Mouse (Mus musculus): ENCODE measurements around the gene Dnajb14.
"Not testable (repeated sequence)": the region's sequence is repeated elsewhere in the genome, so short reads cannot be mapped to it uniquely, and the experiment has no call there.

Dnajb14 gene

DNA sequence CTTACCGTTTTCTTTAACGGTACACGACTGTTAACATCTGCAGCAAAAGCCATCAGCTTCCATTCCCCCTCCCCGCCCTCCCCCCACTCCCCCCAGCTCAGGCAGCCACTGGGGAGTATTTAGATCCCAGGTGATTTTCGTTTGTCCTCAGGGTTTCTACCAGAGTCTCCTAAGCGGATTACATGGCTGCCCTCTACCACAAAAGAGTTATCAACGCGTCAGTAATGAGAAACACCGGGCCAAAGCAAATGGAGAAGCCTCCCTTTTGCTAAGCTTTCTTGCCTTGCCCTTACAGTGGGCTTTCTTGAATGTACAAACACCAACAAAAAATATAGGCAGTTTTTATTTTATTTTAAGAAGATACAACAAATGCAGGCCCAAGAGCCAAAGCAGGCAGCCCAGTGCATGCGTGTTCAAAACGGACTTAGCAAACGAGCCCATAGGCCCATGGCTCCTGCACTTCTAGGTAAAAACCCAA is 50.3 kb downstream of the Dnajb14 start:
- CTCF ChIA-PET = no interaction called here

DNA sequence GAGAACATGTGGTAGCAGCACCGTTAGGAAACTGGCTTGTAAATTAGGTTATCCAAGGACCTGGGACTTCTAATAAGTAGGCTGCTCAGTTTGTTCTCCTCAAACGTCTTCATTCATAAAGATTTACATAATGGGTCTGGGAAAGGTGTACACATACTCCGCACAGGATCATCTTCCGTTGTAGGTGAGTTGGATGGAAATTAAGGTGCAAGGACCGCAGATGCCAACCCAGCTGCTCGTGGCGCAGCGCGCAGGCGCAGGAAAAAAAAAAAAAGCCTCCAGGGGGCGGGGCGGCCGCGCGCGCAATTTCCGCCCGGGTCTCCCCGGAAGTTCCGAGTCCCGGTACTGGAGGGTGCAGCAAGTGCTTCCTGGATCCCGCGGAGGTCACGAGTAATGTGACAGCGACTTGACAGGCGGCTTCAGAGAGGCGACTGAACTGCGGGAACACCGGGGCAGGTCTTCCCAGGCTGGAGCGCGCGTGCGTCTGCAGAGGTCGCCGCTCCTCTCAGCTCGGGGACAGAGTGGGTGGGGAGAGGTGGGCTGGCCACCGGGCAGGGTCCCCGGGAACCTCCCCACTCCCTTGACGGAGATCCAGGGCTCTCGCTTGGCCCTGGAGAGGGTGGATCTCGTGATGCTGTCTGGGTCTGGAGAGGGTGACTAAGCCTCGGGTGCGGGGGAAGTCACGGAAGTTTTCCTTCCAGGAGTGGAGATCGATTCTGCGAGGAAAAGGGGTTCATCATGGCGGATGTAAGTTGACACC is 50.9 kb downstream of the Dnajb14 start, which contains the start of gene Lamtor3:
Gene Lamtor3 (plus strand): TSS at position 335 of the 760 bp plus-strand sequence.
- CTCF ChIA-PET = no interaction called here

DNA sequence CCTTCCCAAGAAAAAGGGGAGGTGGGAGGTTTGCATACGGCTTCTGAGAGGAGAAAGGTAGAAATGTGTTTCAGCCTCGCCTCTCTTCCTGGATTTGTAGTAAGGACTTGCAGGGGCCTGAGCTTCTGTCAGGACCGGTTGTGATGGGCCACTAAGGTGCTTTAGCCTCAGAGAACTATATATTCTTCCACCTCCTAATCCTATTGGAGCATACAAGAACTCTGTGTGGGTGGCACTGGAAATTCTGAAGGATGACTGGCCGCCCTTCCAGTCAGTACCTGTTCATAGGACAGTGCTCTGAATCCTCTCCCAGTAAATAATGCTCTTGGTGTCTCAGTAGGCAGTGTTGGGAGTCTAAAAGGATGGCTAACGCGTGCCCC is 51.4 kb downstream of the Dnajb14 start:
- CTCF ChIA-PET = interaction anchor here (0.6 kb wide), 1 partner anchor 52 kb away, joined by 9 read pairs; no protein-coding TSS in a partner anchor

DNA sequence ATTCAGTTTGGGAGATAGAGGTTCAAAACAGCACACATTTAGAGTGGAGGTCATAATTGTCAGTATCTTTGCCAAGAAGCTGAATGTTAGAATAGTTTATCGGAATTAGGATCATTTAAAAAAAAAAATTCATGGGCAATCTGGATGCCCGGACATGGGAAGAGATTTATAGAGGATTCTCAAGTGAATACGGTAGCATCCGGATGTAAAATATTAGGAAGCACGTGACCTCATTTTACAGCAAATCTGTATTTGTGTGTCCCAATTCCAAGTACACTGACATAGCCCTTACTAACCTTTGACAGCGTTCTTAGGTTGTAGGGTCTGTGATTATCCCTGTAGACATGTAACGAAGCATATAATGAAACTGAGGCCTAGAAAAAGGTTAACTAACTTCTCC is 51.9 kb downstream of the Dnajb14 start:
- CTCF ChIA-PET = interaction anchor here (0.6 kb wide), 1 partner anchor 53 kb away, joined by 9 read pairs; no protein-coding TSS in a partner anchor

DNA sequence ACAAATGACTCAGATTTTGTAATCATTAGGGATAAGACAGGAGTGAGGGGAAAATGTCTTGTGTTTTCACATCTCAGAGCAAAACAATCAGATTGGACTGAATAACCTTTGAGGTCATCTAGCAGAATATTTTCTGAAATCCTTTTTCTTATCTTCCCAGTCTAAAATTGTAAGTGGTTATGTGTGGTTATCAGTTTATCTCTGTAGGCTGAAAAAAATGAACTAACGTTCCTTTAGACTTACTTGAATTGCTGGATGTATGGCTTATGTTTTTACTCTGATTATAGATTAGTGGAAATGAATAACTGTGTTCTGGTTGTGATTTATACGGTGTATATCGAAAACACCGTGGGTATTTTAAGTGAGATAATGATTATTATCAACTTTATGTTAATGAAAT is 53.1 kb downstream of the Dnajb14 start:
- CTCF ChIA-PET = no interaction called here

DNA sequence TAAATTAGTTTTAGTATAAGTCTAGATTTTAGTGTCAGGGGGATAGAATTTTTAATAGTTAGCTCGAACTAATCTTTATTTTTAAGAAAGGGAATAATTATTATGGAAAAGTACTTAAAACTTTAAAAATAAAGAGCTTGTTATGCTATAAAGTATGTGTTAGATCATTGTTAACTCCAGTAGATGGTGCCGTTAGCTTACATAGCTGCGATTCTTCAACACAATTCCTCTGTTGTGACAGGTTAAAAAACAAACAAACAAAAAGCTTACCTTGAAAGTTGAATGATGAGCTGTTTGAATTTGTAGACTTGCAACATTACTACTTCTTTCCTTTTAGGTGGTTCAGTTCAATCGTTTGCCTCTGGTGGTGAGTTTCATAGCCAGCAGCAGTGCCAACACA is 59.5 kb downstream of the Dnajb14 start:
- CTCF ChIA-PET = interaction anchor here (0.9 kb wide), 1 partner anchor 217 kb away, joined by 3 read pairs; no protein-coding TSS in a partner anchor

DNA sequence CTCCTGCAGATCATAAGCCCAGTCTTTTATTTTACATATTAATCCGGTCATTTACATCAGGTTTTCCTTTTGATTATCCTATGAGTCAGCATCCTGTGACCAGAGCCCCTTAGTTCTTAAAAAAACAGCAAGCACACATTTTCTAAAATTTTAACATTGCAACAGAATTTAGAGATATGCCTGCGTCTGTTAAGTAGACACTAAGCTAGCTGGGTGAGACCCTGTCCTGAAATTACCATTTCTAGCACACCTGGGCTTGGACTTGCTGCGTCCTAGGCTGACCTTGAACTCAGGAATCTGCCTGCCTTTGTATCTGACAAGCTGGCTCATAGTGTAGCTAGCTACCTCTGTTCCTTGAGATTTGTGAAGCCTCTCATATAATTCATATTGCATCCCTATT is 62.5 kb downstream of the Dnajb14 start:
- CTCF ChIA-PET = interaction anchor here (0.6 kb wide), 1 partner anchor 47 kb away, joined by 6 read pairs; no protein-coding TSS in a partner anchor

DNA sequence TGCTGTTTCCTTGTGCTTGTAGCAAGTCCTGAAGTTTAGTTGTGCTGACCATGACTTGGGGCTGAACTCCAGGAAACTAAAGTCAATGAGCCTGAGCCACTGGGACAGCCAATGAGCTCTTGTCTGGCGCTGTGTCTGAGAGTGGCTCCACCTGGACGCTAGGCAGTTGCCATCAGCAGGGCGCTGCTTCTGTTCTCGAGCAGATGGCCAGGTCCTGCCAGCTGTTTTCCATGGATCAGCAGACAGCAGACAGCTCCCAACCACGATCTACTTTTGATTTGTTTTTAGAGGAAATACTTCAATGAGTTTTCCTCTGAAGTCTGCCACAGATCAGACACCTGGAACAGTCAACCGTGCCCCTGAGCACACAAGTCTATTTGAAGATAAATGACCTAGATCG is 65.3 kb downstream of the Dnajb14 start:
- CTCF ChIA-PET = interaction anchor here (0.5 to 0.8 kb wide), 3 partner anchors 9 to 609 kb away, joined by 3 to 7 read pairs (median 3); no protein-coding TSS in a partner anchor

DNA sequence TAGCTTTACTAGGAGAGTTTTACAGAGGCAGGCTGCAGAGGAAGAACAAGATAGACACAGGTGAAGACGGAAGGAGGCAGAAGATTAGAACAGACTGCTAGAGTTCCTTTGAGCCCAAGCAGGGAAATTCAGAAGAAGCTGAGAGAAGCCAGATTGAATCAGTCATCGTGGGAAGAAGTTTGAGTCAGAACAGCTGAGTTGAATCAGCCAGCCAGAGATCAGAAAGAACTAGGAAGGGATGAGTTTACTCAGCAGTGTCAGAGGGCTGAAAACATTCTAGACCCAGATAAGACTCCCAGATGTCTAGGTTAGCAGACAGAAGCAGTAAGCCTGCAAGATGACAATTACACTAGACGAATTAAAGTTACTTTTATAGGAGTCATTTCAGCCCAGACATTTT is 66.5 kb downstream of the Dnajb14 start:
- CTCF ChIA-PET = no interaction called here

DNA sequence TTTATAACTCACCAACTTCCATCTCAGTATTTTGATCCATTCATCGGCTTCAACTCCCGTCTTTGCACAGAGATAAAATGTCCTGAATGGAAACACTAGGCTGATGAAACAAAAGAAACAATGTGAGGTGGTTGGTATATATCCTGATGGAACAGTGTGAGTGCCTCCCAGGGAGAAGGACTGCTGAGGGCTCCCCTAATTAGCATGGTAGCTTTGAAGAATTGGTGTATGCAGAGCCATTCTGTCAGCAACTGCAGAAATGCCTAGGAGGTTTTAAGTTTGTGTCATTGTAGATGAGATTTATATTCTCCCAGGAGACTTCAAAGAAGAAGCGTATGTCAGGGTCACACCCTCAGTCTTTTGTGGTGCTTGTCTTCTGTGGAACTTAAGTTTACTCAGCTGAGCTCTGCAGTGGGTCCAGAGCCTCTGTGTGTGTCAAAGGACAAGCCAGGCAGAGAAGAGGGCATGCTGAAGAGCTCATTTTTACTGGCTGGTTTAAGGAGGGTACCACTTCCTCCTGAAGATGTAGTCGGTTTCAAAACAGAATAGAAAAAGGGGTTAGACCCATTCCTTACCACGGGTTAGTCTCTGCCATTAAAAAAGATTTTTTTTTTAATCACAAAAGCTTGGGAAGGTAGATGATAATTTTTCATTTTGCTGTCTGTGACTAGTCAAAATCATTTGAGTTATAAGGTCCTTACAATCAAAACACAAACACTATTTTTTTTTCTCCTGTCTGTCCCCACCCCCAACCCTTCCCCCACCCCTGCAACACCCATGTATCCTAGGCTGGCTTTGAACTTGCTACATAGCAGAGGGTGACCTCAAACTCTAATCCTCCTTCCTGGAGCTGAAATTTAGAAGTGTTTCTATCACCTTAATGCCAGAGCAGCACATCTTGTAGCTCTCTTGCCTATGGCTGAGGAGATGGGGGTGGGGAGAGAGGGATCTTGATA is 68.4 kb downstream of the Dnajb14 start:
- CTCF ChIA-PET = interaction anchor here (0.6 kb wide), 1 partner anchor 1131 kb away, joined by 11 read pairs; no protein-coding TSS in a partner anchor

DNA sequence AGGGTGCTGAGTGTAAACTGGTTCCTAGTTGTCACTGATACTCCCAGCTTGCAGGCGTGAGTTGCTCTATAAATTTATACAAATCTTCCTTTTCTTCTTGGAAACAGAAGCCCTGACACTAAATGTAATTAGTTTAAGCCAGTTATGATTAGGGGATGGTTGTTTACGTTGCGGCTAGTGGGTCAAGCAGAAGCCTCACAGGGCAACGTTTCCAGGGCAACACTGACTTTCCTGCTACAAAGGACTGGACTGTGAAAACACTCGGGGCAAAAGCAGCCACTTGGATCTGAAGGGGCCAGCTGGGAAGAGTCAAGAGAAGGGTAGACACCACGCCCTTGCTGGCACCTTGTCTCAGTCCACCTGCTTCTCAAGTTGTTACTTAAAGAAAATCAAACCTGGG is 69.1 kb downstream of the Dnajb14 start:
- CTCF ChIA-PET = interaction anchor here (0.6 kb wide), 1 partner anchor 1130 kb away, joined by 11 read pairs; no protein-coding TSS in a partner anchor

DNA sequence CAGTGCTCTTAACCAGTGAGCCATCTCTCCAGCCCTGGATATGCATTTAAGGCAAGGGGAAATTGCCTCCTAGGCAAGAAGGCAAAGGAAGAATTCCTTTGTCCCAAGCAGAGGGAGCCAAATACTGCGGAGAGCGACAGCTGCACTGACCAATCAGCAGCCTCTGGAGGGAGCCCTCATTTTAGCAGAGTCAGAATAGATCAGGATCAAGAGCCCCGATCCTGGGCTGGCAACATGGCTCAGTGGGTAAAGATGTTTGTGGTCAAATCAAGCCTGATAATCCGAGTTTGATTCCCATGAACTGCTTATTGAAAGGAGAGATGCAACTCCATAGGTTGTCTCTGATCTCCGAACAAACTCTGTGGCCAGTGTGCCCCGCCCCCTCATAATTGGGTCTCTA is 71.1 kb downstream of the Dnajb14 start:
- CTCF ChIA-PET = interaction anchor here (0.6 to 0.7 kb wide), 2 partner anchors 208 to 261 kb away, joined by 3 to 4 read pairs; no protein-coding TSS in a partner anchor

DNA sequence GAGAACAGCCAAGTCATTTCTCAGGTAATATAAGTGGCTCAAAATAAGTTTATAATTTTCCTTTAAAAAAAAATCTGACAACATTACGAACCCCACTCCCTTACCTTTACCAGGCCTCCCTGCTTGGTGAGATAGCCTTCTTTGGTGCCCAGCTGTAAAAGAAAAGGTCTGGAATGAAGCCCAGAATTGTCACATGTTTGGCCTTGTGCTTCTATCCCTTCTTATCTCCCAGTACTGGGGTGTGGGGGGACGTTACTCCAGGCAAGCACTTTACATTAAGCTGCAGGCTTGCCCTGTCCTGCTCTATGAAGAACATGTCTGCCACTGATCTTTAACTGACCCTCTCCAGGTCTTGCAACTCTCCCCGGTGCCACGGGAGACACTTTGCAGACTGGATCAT is 73.3 kb downstream of the Dnajb14 start:
- CTCF ChIA-PET = no interaction called here

DNA sequence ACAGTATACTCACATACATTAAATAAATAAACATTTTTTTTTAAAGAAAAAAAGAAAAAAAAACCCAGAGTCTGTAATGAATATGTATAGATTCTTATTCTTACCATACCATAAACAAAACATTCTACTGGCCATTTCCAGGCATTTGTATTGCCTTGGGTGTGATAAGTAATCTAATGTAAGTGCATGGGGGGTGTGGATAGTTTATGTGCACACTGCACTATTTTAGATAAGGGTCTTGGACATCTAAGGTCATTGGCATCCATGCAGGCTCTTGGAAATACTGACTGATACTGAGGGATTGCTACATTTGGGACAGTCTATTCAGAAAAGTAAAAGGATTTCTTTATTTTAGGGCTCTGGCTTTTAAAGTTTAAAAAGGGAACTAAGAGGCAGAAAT is 74.1 kb downstream of the Dnajb14 start:
- CTCF ChIA-PET = no interaction called here

DNA sequence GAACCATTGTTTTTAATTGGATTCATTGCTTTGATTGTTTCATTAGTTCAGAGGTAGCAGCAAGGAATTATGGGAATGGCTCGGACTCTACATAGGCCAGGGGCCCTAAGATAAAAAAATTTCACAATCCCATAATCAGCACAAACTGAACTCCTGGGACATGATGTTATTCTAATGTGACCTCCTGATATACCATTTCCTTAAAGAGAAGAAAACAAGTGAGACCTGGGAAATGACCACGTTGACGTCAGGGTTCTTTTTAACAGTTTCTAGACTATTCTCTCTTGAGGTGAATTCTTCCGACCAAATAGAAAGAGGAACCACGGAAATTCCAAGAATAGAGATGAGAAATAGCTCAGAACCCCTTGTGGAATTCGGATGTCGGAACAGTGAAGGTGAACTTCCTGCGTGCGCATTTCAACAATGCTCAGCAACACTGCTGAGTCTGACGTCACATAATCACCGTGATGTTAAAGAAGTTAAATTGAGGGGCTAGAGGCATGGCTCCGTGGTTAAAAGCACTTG is 74.7 kb downstream of the Dnajb14 start:
- CTCF ChIA-PET = no interaction called here

DNA sequence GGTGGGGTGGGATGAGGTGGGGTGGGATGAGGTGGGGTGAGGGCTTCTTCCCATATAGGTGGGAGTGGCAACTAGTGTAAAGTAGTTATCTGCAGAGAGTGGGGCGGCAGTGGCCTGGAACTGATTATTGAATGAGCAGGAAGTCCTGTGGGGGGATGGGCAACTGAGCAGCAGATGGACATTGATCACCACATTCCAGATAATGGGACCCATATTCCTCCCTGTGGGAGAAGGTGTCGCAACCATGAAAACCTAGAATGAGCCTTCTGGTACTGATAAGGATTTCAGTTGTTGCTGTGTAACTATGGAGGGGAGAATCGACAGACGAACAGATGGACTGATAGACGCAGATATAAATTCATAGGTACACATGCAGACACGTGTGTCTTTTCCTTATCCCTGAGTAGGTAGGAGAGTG is 76.3 kb downstream of the Dnajb14 start:
- CTCF ChIA-PET = interaction anchor here (0.6 kb wide), 1 partner anchor 200 kb away, joined by 4 read pairs; no protein-coding TSS in a partner anchor

DNA sequence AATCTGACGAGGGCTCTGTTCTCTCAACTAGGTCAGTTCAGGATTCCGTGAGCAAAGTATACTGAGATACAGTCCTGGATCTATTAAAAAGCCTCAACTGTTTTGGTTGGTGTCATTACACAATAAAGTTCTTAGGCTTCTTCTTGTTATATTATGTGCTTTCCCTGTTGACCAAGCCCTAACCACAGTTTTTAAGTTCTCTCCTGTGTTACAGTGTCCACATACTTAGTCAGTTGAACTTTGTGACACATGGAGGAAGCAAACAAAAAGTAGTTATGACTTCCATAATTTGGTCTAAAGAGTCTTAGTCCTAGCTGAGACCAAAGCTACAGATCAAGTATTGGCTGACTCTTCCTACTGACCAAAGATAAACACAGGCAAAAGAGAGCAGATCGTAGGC is 79.4 kb downstream of the Dnajb14 start:
- CTCF ChIA-PET = no interaction called here

DNA sequence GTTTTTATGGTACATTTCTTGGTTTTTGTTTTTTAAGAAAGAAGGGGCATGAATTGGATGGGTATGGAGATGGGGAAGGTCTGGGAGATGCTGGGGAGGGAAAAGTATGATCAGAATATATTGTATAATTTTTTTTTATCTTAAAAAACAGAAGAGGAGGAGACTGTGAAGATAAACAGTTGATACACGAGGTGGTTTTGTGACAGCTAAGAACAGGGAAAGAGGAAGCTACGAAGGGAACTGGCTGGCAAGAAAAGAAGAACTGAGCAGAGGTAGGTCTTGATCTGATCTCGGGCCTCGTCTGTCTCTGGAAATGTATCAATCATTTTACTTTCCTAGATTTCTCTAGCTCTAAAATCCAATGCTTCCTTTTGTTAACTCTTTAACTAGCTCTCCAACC is 80.0 kb downstream of the Dnajb14 start:
- CTCF ChIA-PET = no interaction called here

DNA sequence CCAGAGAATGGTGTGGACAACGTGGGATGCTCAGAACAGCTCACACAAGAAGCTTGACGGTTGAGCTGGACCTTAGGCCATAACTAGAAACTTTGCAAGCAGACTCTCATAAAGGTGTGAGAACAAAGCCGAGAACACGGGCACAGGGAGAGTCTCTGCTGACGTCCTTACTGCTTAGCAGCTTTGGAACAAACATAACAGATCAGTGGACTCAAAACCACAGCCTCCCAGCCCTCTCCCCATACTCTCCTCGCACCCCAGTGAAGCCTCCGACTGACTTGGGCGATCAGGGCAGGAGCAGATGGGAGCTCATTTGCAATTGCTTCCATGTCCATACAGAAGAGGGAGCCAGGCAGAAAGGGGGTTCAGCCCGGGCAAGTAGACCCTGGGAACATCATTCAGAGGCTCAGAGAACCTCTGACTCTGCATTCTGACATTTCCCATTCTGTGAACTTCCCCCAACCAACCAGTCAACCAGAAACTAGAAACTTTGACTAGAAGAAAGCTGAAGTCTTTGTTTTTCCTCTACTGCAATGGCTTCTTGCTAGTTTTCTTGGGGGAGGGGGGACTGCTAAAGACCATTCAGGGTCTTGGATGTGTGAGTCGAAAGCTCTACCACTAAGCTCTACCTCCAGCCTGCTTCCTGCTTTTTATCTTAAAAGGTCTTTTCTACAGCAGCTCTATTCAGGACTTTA is 82.9 kb downstream of the Dnajb14 start:
- CTCF ChIA-PET = interaction anchor here (0.6 kb wide), 2 partner anchors 10 to 36 kb away, joined by 4 to 6 read pairs; no protein-coding TSS in a partner anchor

DNA sequence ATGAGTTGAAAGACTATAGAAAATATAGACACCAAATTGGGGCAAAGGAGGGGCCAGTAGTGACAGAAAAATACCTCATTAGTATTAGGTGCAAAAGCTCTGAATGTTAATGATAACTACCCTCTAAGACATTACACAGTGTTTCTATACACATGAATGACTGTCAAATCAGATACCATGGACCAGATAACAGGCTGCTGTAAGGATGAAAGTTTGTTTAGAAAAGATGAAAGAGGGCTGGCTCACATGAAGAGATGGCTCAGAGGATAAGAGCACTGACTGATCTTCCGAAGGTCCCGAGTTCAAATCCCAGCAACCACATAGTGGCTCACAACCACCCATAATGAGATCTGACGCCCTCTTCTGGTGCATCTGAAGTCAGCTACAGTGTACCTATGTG is 83.8 kb downstream of the Dnajb14 start:
- CTCF ChIA-PET = not testable (repeated sequence)

DNA sequence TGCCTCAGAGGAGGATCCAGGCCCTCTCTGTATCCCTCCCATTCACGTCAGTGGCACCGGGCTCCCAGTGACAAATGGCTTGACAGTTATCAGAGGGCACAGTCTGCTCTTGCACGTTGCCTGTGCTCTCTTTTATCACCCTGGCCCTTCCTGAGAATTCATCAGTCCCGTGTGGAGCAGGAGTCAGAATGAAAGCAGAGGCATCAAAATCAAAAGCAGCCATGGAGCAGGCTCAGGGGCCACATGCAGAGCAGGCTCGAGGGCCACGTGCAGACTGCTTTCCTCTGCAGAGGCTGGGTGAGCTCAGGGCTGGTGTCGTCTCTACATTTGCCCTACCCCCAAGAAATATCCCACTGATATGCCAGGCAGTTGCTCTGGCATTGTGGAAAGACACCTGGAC is 84.3 kb downstream of the Dnajb14 start:
- CTCF ChIA-PET = no interaction called here

Data from spleen, embryonic (tissue).